Mouse (Mus musculus) bone marrow, adult 2 months (tissue): ENCODE results near the gene Sowaha.

Experiments used
- CTCF ChIP-seq: fragments of 200-500 bp; IDR thresholded peaks from 2 replicates; pipeline ENCODE4 v1.5.1; 2011; ENCODE audit warnings: low read length, control low read depth; ENCODE audit not compliant: control insufficient read depth, insufficient read depth
- POLR2A ChIP-seq: fragments of 200-500 bp; IDR thresholded peaks from 2 replicates; pipeline ENCODE4 v1.6.1; 2011; ENCODE audit warnings: low read depth, mild to moderate bottlenecking, control low read depth, low read length, borderline replicate concordance; ENCODE audit not compliant: control insufficient read depth

DNA sequence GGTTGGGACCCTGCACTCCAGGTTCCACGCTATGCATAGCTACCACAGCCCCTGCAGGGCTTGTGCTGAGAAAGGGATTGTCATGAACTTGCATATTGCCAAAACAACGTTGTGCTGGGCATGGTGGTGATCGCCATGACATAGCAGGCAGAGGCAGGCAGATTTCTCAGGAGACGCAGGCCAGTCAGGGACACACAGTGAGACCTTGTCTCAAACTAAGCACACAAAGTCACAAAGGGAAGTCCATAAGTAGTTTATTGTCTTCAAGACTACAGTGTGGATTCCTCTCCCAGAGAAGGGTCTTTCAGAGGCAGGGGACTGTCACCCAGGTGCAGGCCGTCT lies 51.4 kb downstream of the Sowaha start:
- no peak for TF ChIP-seq CTCF
- no peak for TF ChIP-seq POLR2A
